Mouse (Mus musculus) mouse trophoblast stem cell (cell line): ENCODE data around the gene Olfr157.
"Not testable (repeated sequence)": the region's sequence is repeated elsewhere in the genome, so short reads cannot be mapped to it uniquely, and the experiment has no call there.

Source experiments
- in situ Hi-C, 2 experiments: fragments of 300-500 bp; cut with MseI, MboI; formaldehyde crosslinking; loops; 2 replicates in 1 of 2; 3 replicates in 1 of 2; pipeline ENCODE4 v1.15.1; 2025

Gene Olfr157

GRCm38 (mm10) chr4:43798936-43799335 is 41.1 kb downstream of the Olfr157 start:
- in situ Hi-C loops: no loop called here

GRCm38 (mm10) chr4:43795844-43796243 is 44.2 kb downstream of the Olfr157 start:
- in situ Hi-C loops: not testable (repeated sequence)

GRCm38 (mm10) chr4:43795296-43795695 is 44.7 kb downstream of the Olfr157 start:
- in situ Hi-C loops: no loop called here
